Mouse (Mus musculus) limb, embryonic 10.5 days (tissue): Measurements from ENCODE around the gene Pcare. TPM values are rescaled to one million over a fixed set of nuclear protein-coding genes. Genes with fewer than 3 reads are reported as not detected.
"Not testable (repeated sequence)": the region's sequence is repeated elsewhere in the genome, so short reads cannot be mapped to it uniquely, and the experiment has no call there.

ENCODE experiments used
- DNase-seq: peaks from one replicate; pipeline ENCODE4 v3.0.0-alpha.2; 2017; ENCODE audit warnings: low spot score
- H3K27ac ChIP-seq: fragments of 300-500 bp; sonication (generic); 2 replicates; pipeline ENCODE4 v1.5.1; 2016; ENCODE audit warnings: mild to moderate bottlenecking
- H3K27me3 ChIP-seq: fragments of 300-500 bp; sonication (generic); 2 replicates; pipeline ENCODE4 v1.6.1; 2016; ENCODE audit warnings: low read depth, mild to moderate bottlenecking; ENCODE audit not compliant: poor library complexity, severe bottlenecking
- H3K36me3 ChIP-seq: fragments of 300-500 bp; sonication (generic); 2 replicates; pipeline ENCODE4 v1.6.1; 2016; ENCODE audit warnings: mild to moderate bottlenecking, moderate library complexity
- H3K4me1 ChIP-seq: fragments of 300-500 bp; sonication (generic); 2 replicates; pipeline ENCODE4 v1.6.1; 2016
- H3K4me3 ChIP-seq: fragments of 300-500 bp; sonication (generic); 2 replicates; pipeline ENCODE4 v1.5.1; 2016; ENCODE audit warnings: mild to moderate bottlenecking, moderate library complexity
- H3K9me3 ChIP-seq: fragments of 300-500 bp; sonication (generic); replicated peaks from 2 replicates; pipeline ENCODE4 v1.6.1; 2016; ENCODE audit warnings: mild to moderate bottlenecking
- WGBS: fragments of 180-500 bp; shearing (Covaris S2); methylation state at CpG from one replicate; pipeline ENCODE4 v1.1.7; 2016; 5-methylcytosine and 5-hydroxymethylcytosine counted together
- polyA plus RNA-seq: library from polyadenylated mRNA; unstranded; fragments of >200 nt; fragmentation: Nextera tagmentation; extraction: Ambion mirVana; gene quantifications from 2 replicates; pipeline ENCODE4 v1.2.1, GENCODE M21; 2016

Pcare gene
- polyA plus RNA-seq, 1 experiment from 2014 or later: not detected

DNA sequence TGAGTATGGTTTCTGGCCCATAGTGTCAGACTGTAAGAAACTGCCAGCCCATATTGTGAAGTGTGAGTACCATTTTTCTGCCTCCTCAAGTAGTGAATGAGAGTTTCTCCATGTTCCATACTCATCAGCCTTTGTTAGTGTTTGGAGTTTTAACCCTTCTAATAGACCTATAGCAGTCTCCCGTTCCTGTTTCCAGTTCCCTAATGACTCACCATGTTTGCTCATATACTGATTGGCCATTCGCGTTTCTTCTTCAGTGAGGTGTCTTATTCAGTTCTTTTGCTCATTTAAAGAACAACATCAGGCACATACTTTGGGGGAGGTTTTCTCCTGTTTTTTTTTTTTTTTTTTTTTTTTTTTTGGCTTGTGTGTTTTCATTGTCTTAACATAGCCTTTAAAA, 18.0 kb upstream of the Pcare start:
- Histone ChIP-seq H3K4me1 (no peaks in the 10 kb centered on the region), H3K4me3 (no peak overlapping the region), H3K36me3 (no peaks in the 10 kb centered on the region), H3K9me3 (no peaks in the 10 kb centered on the region), H3K27ac (no peak overlapping the region), H3K27me3 (no peaks in the 10 kb centered on the region)
- WGBS: 90% methylated on average over 3 of the region's 3 CpGs
- no peak for DNase-seq

DNA sequence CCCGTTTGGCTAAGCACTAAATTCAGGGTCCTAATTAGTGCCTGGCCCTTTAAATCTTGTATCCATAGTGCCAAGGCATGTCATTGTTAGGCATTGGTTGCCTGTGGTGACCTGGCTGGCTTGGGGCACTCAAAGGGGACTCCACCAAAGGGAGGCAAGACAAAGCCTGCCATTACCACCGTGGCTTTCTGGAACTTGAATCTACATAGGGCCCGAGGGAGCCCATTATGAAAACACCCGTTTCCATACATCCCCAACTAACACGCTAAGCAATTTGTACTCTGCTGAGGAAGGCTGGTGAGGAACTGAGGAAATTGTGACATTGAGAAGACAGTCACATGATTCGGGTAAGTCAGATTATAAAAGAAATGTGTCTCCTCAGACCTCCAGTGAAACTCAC, 16.9 kb upstream of the Pcare start:
- H3K9me3 ChIP-seq: no peaks in the 10 kb centered on the region
- no peak overlapping the region for H3K27ac ChIP-seq
- DNase-seq: no peak
- H3K27me3 ChIP-seq: no peaks in the 10 kb centered on the region
- 54% methylated on average over 6 of the region's 6 CpGs for WGBS
- no peaks in the 10 kb centered on the region for H3K36me3 ChIP-seq
- no peaks in the 10 kb centered on the region for H3K4me1 ChIP-seq
- H3K4me3 ChIP-seq: no peak overlapping the region

DNA sequence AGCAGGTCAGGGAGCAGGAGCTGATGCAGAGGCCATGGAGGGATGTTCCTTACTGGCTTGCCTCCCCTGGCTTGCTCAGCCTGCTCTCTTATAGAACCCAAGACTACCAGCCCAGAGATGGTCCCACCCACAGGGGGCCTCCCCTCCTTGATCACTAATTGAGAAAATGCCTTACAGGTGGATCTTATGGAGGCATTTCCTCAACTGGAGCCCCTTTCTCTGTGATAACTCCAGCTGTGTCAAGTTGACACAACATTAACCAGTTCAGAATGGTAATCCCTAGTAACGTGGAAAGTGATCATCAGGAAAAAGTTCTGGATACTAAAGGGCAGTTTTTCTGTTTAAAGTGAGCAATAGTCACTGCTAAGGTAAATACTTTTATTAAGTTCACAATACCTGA, 15.5 kb upstream of the Pcare start, which contains the start of gene Clip4:
Gene Clip4 (plus strand): TSS at position 301 of the 400 bp plus-strand sequence.
- not testable (repeated sequence) for H3K4me1 ChIP-seq, H3K36me3 ChIP-seq, H3K27ac ChIP-seq, H3K27me3 ChIP-seq, H3K4me3 ChIP-seq, H3K9me3 ChIP-seq, DNase-seq
- WGBS: 69% methylated on average over 1 of the region's 1 CpGs

DNA sequence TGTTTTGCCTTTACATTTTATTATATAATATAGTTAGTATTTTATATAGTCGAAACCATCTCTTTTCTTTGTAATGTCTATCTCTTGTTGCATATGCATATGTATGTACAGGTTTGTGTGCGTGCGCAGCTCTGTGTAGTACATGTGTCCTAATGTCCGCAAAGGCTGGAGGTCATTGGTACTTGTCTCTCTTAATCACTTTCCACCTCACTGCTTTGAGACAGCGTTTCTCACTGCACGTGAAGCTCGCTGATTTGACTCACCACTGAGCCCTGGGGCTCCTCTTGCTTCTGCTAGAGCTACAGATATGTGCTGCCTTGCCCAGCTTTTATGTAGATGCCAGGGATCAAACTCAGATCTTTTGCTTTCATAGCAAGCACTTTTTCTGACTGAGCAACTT, 7.8 kb upstream of the Pcare start:
- Histone ChIP-seq H3K36me3 (no peaks in the 10 kb centered on the region), H3K9me3 (no peaks in the 10 kb centered on the region), H3K27me3 (no peaks in the 10 kb centered on the region), H3K27ac (no peak overlapping the region), H3K4me1 (no peaks in the 10 kb centered on the region), H3K4me3 (no peak overlapping the region)
- 86% methylated on average over 7 of the region's 7 CpGs for WGBS
- no peak for DNase-seq

DNA sequence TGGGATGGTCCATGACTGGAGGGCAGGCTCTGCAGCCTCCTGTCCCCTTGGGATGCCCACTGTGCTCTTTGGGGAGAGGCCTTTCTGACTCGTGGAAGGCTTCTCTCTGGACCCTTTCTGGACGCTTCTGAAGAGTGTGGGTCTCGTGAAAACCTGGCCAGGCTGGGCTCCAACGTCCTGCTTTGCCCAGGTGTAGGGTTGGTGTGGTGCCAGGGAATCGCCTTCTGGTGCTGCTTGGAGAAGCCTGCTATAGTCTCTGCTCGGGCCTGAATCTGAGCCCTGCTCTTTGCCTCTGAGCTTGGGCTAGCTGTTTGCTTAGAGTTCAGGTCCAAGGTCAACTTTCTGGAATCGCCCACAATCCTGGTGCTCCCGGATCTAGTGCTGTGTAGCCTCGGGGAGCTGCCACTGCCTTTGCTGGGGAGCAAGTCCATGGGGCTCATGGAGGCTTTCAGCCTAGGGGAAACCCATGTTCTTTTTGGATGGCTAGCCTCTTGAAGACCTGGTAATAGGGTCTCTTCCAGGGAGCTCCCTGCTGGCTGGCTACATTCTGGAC, 3.0 kb downstream of the Pcare start:
- Histone ChIP-seq H3K27me3 (no peaks in the 10 kb centered on the region), H3K4me1 (no peaks in the 10 kb centered on the region), H3K9me3 (no peaks in the 10 kb centered on the region), H3K4me3 (no peak overlapping the region), H3K36me3 (no peaks in the 10 kb centered on the region), H3K27ac (no peak overlapping the region)
- WGBS: 86% methylated on average over 9 of the region's 9 CpGs
- no peak for DNase-seq

DNA sequence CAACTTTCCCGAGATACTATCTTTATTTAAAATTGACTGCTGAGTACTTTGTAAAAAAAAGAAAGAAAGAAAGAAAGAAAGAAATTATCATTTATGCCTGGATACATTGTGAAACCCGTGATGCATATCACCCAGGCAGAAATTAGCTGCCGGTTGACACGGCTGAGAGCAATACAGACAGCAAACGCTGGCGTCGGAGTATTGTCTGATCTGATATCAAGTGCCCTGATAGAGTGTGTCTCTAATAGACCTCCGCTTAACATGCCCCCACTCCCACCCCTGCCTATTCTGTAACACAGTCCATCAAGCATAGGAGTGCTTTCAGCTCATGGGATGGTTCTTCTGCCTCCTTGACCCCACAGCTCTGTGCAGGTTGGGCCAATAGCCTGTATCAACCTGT, 5.1 kb downstream of the Pcare start:
- no peaks in the 10 kb centered on the region for H3K9me3 ChIP-seq
- H3K36me3 ChIP-seq: no peaks in the 10 kb centered on the region
- no peak overlapping the region for H3K27ac ChIP-seq
- 89% methylated on average over 8 of the region's 8 CpGs for WGBS
- H3K4me3 ChIP-seq: no peak overlapping the region
- DNase-seq: no peak
- H3K4me1 ChIP-seq: 0 out of 2 replicates have a peak, but pooled peaks cover 4% of the 10 kb centered on the region
- H3K27me3 ChIP-seq: no peaks in the 10 kb centered on the region

DNA sequence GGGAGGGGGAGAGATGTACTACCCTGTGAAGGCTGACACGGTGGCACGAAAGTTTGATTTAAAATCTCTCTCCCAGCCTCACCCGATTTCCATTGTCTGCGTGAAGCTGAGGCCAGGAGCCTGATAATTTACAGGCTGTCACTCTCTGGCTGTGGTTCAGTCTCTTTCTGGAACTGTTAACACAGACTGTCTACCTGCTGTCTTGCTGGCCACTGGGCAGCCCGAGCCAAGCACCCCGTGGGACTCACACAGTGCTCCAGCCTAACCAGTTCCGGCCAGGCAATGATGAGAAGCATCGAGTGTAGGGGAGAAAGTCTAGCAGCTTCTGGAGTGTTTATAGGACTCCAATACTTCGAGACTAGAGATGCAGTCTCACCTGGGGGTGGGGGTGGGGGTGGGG, 6.6 kb downstream of the Pcare start:
- H3K27ac ChIP-seq: no peak overlapping the region
- no peaks in the 10 kb centered on the region for H3K27me3 ChIP-seq
- H3K4me1 ChIP-seq: 0 out of 2 replicates have a peak, but pooled peaks cover 4% of the 10 kb centered on the region
- no peak overlapping the region for H3K4me3 ChIP-seq
- no peaks in the 10 kb centered on the region for H3K9me3 ChIP-seq
- 84% methylated on average over 9 of the region's 9 CpGs for WGBS
- H3K36me3 ChIP-seq: no peaks in the 10 kb centered on the region
- DNase-seq: no peak

DNA sequence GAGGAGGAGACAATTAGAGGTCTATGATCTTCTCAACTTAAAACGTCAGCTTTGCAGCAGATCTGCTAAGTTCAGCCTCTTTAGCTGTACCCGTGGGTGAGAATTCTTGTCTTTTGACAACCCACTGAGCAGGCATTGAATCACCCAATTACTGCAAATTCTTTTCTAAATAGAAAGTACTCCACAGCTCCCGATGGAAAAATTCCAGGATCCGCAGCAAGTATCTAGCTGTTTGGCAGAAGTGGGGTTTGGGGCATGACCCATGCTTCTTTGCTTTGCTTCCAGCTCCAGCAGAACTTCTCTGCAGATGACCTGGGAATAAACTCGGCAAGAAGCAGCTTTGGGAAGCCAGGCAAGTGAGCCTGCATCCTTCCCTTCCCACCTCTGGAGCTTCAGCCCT, 9.8 kb downstream of the Pcare start:
- no peaks in the 10 kb centered on the region for H3K27me3 ChIP-seq
- H3K36me3 ChIP-seq: no peaks in the 10 kb centered on the region
- H3K9me3 ChIP-seq: no peaks in the 10 kb centered on the region
- H3K4me1 ChIP-seq: 0 out of 2 replicates have a peak, but pooled peaks cover 4% of the 10 kb centered on the region
- H3K27ac ChIP-seq: no peak overlapping the region
- H3K4me3 ChIP-seq: no peak overlapping the region
- 58% methylated on average over 5 of the region's 5 CpGs for WGBS
- no peak for DNase-seq

DNA sequence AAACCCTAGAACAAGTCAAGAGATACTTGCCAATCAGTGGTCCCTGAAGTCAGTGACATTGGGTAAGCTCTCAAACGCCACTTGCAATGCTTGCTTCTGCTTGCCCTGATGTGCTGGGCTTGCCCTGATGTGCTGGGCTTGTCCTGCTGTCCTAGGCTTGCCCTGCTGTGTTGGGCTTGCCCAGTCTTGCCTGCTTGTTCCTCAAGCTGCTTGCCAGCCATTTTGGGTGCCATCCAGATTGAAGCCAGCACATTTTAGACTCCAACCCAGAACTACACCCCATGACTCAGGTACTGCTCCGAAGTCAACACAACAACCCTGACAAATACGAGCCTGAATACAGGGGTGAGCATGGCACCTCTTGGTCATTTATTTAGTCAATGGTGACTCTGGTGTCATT, 10.5 kb downstream of the Pcare start:
- no peak for DNase-seq
- 0 out of 2 replicates have a peak, but pooled peaks cover 4% of the 10 kb centered on the region for H3K4me1 ChIP-seq
- 87% methylated on average over 3 of the region's 3 CpGs for WGBS
- no peak overlapping the region for H3K4me3 ChIP-seq
- no peak overlapping the region for H3K27ac ChIP-seq
- H3K36me3 ChIP-seq: no peaks in the 10 kb centered on the region
- no peaks in the 10 kb centered on the region for H3K27me3 ChIP-seq
- no peaks in the 10 kb centered on the region for H3K9me3 ChIP-seq

DNA sequence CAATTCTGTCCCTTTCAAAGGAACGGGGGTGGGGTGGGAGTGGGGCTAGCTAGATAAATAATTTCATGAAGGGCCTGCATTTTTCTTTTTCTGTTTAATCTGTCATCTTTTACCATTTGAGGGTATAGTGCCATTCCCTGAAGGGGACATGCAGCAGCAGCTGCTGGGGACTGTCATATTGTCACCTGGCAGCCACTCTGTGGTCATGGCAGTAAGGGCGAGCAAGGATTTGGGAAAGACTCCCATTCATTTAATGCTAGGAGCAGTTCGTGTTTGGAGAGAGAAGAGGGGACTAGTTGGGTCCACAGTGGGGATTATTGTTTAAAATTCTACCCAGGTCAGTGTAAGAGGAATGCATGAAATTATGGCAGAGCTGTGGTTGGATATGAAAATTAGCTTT, 16.3 kb downstream of the Pcare start:
- no peak for DNase-seq
- Histone ChIP-seq H3K4me3 (no peak overlapping the region), H3K27me3 (no peaks in the 10 kb centered on the region), H3K9me3 (no peaks in the 10 kb centered on the region), H3K27ac (no peak overlapping the region), H3K36me3 (no peaks in the 10 kb centered on the region), H3K4me1 (peaks cover 8% of the 10 kb centered on the region)
- WGBS: 76% methylated on average over 3 of the region's 3 CpGs

DNA sequence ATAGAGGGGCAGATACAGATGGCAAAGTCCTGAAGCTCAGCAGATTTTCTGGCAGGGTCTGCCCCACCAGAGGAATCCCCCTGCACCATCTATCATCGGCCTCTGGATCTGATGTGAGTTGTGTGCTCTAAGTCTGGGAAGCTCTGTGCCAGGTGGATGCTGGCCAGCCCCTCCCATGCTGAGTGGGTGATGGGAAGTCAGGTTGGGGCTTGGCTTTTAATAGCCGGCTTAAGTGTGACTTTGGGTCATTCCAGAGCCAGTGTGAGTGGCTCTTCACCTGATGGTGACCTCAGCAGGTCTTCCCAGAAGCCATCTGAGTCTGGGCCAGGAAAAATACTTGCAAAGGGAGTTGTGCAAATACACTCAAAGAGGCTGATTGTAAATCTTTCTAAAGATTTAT, 22.0 kb downstream of the Pcare start:
- H3K9me3 ChIP-seq: no peaks in the 10 kb centered on the region
- 77% methylated on average over 2 of the region's 2 CpGs for WGBS

DNA sequence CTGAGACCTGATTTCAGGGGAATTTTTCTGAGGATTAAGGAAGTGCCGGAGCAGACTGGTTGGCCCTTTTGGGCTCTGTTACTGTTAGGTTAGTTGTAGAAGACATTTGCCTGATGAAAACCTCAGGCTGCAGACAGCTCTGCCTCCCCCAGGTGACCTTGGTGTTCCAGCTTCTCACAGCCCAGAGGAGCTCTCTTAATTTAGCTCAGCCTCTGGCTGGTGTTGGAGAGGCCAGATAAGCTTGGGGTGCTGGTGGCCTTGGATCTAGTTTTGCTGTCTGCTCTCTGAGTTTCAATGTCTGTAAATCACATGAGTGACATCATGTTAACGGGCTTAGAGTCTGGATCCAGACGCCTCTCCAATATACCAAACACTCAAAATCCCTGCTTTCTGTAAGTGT, 31.7 kb downstream of the Pcare start:
- peaks cover 3% of the 10 kb centered on the region; the same call in 1 of the 2 replicates for H3K4me1 ChIP-seq
- DNase-seq: no peak
- H3K9me3 ChIP-seq: no peaks in the 10 kb centered on the region
- 76% methylated on average over 3 of the region's 3 CpGs for WGBS
- no peaks in the 10 kb centered on the region for H3K36me3 ChIP-seq
- H3K4me3 ChIP-seq: no peak overlapping the region
- no peak overlapping the region for H3K27ac ChIP-seq
- no peaks in the 10 kb centered on the region for H3K27me3 ChIP-seq

More for the DNA sequence above, 22.0 kb downstream of the Pcare start:
- peaks cover 3% of the 10 kb centered on the region; the same call in 1 of the 2 replicates for H3K4me1 ChIP-seq
- H3K27ac ChIP-seq: no peak overlapping the region
- no peaks in the 10 kb centered on the region for H3K27me3 ChIP-seq
- DNase-seq: no peak
- no peaks in the 10 kb centered on the region for H3K36me3 ChIP-seq
- no peak overlapping the region for H3K4me3 ChIP-seq

DNA sequence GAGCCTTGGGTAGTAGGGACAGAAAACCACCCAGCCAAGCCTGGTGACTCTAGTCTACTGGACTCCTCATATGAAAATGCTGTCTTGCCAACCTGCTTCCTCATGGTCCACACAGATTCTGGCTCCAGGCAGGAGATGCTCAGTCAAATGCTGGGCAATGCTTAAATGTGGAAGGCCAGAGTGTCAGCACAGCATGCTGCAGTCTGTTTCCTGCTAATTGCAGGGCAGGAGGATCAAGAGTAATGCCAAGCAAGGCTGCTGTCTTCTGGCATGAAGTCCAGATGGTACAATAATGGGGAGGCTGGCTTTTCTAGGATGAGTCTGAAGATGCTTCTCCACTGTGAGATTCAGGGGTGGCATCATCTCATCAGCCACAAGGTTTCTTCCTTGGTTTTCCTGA, 32.3 kb downstream of the Pcare start:
- H3K4me3 ChIP-seq: no peak overlapping the region
- no peak for DNase-seq
- H3K36me3 ChIP-seq: no peaks in the 10 kb centered on the region
- no peak overlapping the region for H3K27ac ChIP-seq
- peaks cover 3% of the 10 kb centered on the region; the same call in 1 of the 2 replicates for H3K4me1 ChIP-seq
- no peaks in the 10 kb centered on the region for H3K9me3 ChIP-seq
- H3K27me3 ChIP-seq: no peaks in the 10 kb centered on the region
